Mouse (Mus musculus) bone marrow, adult 2 months (tissue): ENCODE data around the gene 1110051M20Rik.

Experiments
- CTCF ChIP-seq: fragments of 200-500 bp; IDR thresholded peaks from 2 replicates; pipeline ENCODE4 v1.5.1; 2011; ENCODE audit warnings: low read length, control low read depth; ENCODE audit not compliant: control insufficient read depth, insufficient read depth
- POLR2A ChIP-seq: fragments of 200-500 bp; IDR thresholded peaks from 2 replicates; pipeline ENCODE4 v1.6.1; 2011; ENCODE audit warnings: low read depth, mild to moderate bottlenecking, control low read depth, low read length, borderline replicate concordance; ENCODE audit not compliant: control insufficient read depth

- TF ChIP-seq CTCF (no peak), POLR2A (no peak)
Observed at GRCm38 (mm10) chr2:91294226-91294625, 150.3 kb downstream of the 1110051M20Rik start.
